Mouse (Mus musculus) limb, embryonic 11.5 days (tissue): ENCODE data around the gene Duox2. TPM values are rescaled to one million over a fixed set of nuclear protein-coding genes. Genes with fewer than 3 reads are reported as not detected.

Experiments
- ATAC-seq: fragments of 200-750 bp; cut with Nextera tagmentation; 2 replicates; pipeline ENCODE4 v1.8.0; 2017; ENCODE audit warnings: low read depth; ENCODE audit not compliant: insufficient number of reproducible peaks, low FRiP score, low TSS enrichment
- DNase-seq: peaks from one replicate; pipeline ENCODE4 v3.0.0-alpha.2; 2015; ENCODE audit warnings: low spot score
- H3K27ac ChIP-seq: fragments of 300-500 bp; sonication (generic); replicated peaks from 2 replicates; pipeline ENCODE4 v1.5.1; 2014; ENCODE audit warnings: low read depth, mild to moderate bottlenecking, low read length
- H3K27me3 ChIP-seq: fragments of 300-500 bp; sonication (generic); 2 replicates; pipeline ENCODE4 v1.6.1; 2014; ENCODE audit warnings: mild to moderate bottlenecking, low read length, mixed read lengths; ENCODE audit not compliant: control insufficient read depth, insufficient read depth
- H3K36me3 ChIP-seq: fragments of 300-500 bp; sonication (generic); 2 replicates; pipeline ENCODE4 v1.6.1; 2014; ENCODE audit warnings: mild to moderate bottlenecking, low read length, moderate library complexity, mixed read lengths; ENCODE audit not compliant: control insufficient read depth, insufficient read depth
- H3K4me1 ChIP-seq: fragments of 300-500 bp; sonication (generic); 2 replicates; pipeline ENCODE4 v1.6.1; 2014; ENCODE audit warnings: low read length, mixed read lengths; ENCODE audit not compliant: control insufficient read depth, insufficient read depth
- H3K4me2 ChIP-seq: fragments of 300-500 bp; sonication (generic); 2 replicates; pipeline ENCODE4 v1.6.1; 2014; ENCODE audit warnings: low read depth, mild to moderate bottlenecking, moderate library complexity; ENCODE audit not compliant: severe bottlenecking
- H3K4me3 ChIP-seq: fragments of 300-500 bp; sonication (generic); 2 replicates; pipeline ENCODE4 v1.5.1; 2014; ENCODE audit warnings: low read depth, low read length
- H3K9ac ChIP-seq: fragments of 300-500 bp; sonication (generic); 2 replicates; pipeline ENCODE4 v1.6.1; 2014; ENCODE audit warnings: mild to moderate bottlenecking, low read length
- H3K9me3 ChIP-seq: fragments of 300-500 bp; sonication (generic); 2 replicates; pipeline ENCODE4 v1.6.1; 2016; ENCODE audit warnings: low read length; ENCODE audit not compliant: control insufficient read depth
- WGBS: fragments of 180-500 bp; shearing (Covaris S2); extraction: QIAGEN DNeasy Blood & Tissue Kit; methylation state at CpG from one replicate; pipeline ENCODE4 v1.1.7; 2014; 5-methylcytosine and 5-hydroxymethylcytosine counted together
- polyA plus RNA-seq: library from polyadenylated mRNA; unstranded; fragments of >200 nt; fragmentation: Nextera tagmentation; extraction: Ambion mirVana; gene quantifications from 2 replicates; pipeline ENCODE4 v1.2.1, GENCODE M21; 2014

Duox2 gene
- polyA plus RNA-seq, 1 experiment from 2014 or later: not detected

- ATAC-seq (no peak), DNase-seq (no peak)
- Histone ChIP-seq H3K4me2 (no peak overlapping the region), H3K9me3 (no peaks in the 10 kb centered on the region), H3K36me3 (no peaks in the 10 kb centered on the region), H3K4me1 (no peaks in the 10 kb centered on the region), H3K9ac (no peak overlapping the region), H3K27me3 (peaks cover 31% of the 10 kb centered on the region), H3K27ac (no peak overlapping the region), H3K4me3 (no peak overlapping the region)
- 56% methylated on average over 2 of the region's 2 CpGs for WGBS
Measured at GRCm38 (mm10) chr2:122311561-122311960, 13.3 kb upstream of the Duox2 start.

DNA sequence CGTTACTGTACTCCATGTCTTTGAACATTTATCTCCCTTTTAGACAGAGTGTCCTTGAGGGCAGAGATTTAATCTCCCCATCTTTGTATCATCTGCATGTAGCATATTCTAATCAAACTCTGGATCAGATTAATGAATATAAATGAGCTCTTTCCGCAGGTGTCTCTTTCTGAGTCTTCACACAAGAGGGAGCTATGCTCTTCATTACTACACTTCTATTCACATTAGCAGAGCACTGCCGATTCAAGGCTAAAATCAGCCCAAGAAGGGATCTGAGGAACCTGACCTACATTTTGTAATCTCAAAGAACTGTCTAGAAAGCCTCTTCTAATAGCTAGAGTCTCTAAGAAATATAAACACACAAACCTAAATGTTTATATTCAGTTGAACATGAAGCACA, 11.4 kb upstream of the Duox2 start:
- Histone ChIP-seq H3K27me3 (peaks cover 33% of the 10 kb centered on the region), H3K9me3 (no peaks in the 10 kb centered on the region), H3K4me3 (no peak overlapping the region), H3K4me1 (no peaks in the 10 kb centered on the region), H3K27ac (no peak overlapping the region), H3K4me2 (no peak overlapping the region), H3K9ac (no peak overlapping the region), H3K36me3 (no peaks in the 10 kb centered on the region)
- DNase-seq: no peak
- WGBS: 50% methylated on average over 3 of the region's 3 CpGs
- ATAC-seq: no peak

DNA sequence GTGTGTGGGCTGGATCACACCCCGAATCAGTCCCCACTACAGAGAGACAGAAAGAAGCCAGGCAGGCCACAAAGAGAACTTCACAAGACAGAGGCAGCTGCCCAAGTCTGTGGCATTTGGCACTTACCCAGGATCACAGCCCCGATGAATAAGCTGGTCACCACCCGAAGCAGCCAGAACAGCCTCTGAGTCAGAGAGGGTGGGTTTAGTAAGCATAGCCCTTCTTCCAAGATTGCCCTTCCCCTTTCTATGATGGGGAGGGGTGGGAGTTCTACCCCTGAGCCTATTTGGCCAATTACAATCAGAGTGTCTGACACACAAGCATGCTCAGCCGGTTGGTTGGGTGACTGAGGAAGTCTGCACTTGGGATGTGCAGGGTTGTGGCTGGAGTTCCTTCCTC, 7.9 kb upstream of the Duox2 start:
- no peak overlapping the region for H3K4me2 ChIP-seq
- H3K9me3 ChIP-seq: no peaks in the 10 kb centered on the region
- no peak for DNase-seq
- 0 out of 2 replicates have a peak, but pooled peaks cover 3% of the 10 kb centered on the region for H3K4me1 ChIP-seq
- no peaks in the 10 kb centered on the region for H3K36me3 ChIP-seq
- H3K27me3 ChIP-seq: peaks cover 27% of the 10 kb centered on the region
- no peak overlapping the region for H3K27ac ChIP-seq
- ATAC-seq: no peak
- H3K9ac ChIP-seq: no peak overlapping the region
- no peak overlapping the region for H3K4me3 ChIP-seq
- 68% methylated on average over 4 of the region's 4 CpGs for WGBS

- Histone ChIP-seq H3K36me3 (no peaks in the 10 kb centered on the region), H3K4me1 (0 out of 2 replicates have a peak, but pooled peaks cover 3% of the 10 kb centered on the region), H3K4me3 (no peak overlapping the region), H3K9me3 (no peaks in the 10 kb centered on the region), H3K4me2 (no peak overlapping the region), H3K9ac (no peak overlapping the region), H3K27me3 (peaks cover 33% of the 10 kb centered on the region), H3K27ac (no peak overlapping the region)
- no peak for DNase-seq
- WGBS: 82% methylated on average over 16 of the region's 16 CpGs
- no peak for ATAC-seq
Measured at GRCm38 (mm10) chr2:122305097-122305892, 7.0 kb upstream of the Duox2 start.

- Histone ChIP-seq H3K4me1 (0 out of 2 replicates have a peak, but pooled peaks cover 3% of the 10 kb centered on the region), H3K36me3 (no peaks in the 10 kb centered on the region), H3K9ac (no peak overlapping the region), H3K4me2 (no peak overlapping the region), H3K27ac (no peak overlapping the region), H3K27me3 (peaks cover 40% of the 10 kb centered on the region), H3K9me3 (no peaks in the 10 kb centered on the region), H3K4me3 (no peak overlapping the region)
- no peak for ATAC-seq
- WGBS: 88% methylated on average over 6 of the region's 6 CpGs
- DNase-seq: no peak
Measured at GRCm38 (mm10) chr2:122304544-122304943, 6.3 kb upstream of the Duox2 start.

- H3K4me1 ChIP-seq: 0 out of 2 replicates have a peak, but pooled peaks cover 3% of the 10 kb centered on the region
- no peak overlapping the region for H3K9ac ChIP-seq
- ATAC-seq (no peak; the same call in 1 of the 2 replicates), DNase-seq (peak; percentile 82)
- no peak overlapping the region for H3K27ac ChIP-seq
- no peak overlapping the region for H3K4me3 ChIP-seq
- 19% methylated on average over 9 of the region's 9 CpGs for WGBS
- peaks cover 59% of the 10 kb centered on the region for H3K27me3 ChIP-seq
- no peaks in the 10 kb centered on the region for H3K9me3 ChIP-seq
- no peaks in the 10 kb centered on the region for H3K36me3 ChIP-seq
- no peak overlapping the region for H3K4me2 ChIP-seq
Measured at GRCm38 (mm10) chr2:122302574-122303241, 4.5 kb upstream of the Duox2 start.

GRCm38 (mm10) chr2:122301921-122302573, 3.8 kb upstream of the Duox2 start:
- H3K4me3 ChIP-seq: peak overlapping the region; percentile 30
- H3K4me1 ChIP-seq: peaks cover 8% of the 10 kb centered on the region; the same call in 1 of the 2 replicates
- no peaks in the 10 kb centered on the region for H3K36me3 ChIP-seq
- peaks cover 65% of the 10 kb centered on the region for H3K27me3 ChIP-seq
- H3K27ac ChIP-seq: no peak overlapping the region
- peak; percentile 37 for DNase-seq
- 8% methylated on average over 23 of the region's 23 CpGs for WGBS
- ATAC-seq: no peak
- no peak overlapping the region for H3K9ac ChIP-seq
- peak overlapping the region; percentile 61 for H3K4me2 ChIP-seq
- no peaks in the 10 kb centered on the region for H3K9me3 ChIP-seq
